Mouse (Mus musculus): Measurements from ENCODE around the gene Faf2.
"Not testable (repeated sequence)": the region's sequence is repeated elsewhere in the genome, so short reads cannot be mapped to it uniquely, and the experiment has no call there.

The Faf2 gene

GRCm38 (mm10) chr13:54607204-54607603 lies 14.4 kb upstream of the Faf2 start:
- in situ Hi-C loops (cut with MboI, MseI) = no loop called here

GRCm38 (mm10) chr13:54608002-54608401 lies 13.6 kb upstream of the Faf2 start:
- in situ Hi-C loops (cut with MboI, MseI) = no loop called here

- in situ Hi-C loops (cut with MboI, MseI) = no loop called here
These were observed 12.9 kb upstream of the Faf2 start for GRCm38 (mm10) chr13:54608666-54609065.

- in situ Hi-C loops (cut with MboI, MseI) = no loop called here
These were observed 12.3 kb upstream of the Faf2 start for GRCm38 (mm10) chr13:54609301-54609700.

- in situ Hi-C loops (cut with MboI, MseI) = no loop called here
These were observed 11.0 kb upstream of the Faf2 start for GRCm38 (mm10) chr13:54610613-54610971.

GRCm38 (mm10) chr13:54610972-54611754 lies 10.4 kb upstream of the Faf2 start, which contains the start of gene Cltb:
Gene Cltb, minus strand, starts transcription at chr13:54611344.
- in situ Hi-C loops (cut with MboI, MseI) = no loop called here

GRCm38 (mm10) chr13:54613141-54613540 lies 8.4 kb upstream of the Faf2 start:
- in situ Hi-C loops (cut with MboI, MseI) = not testable (repeated sequence)

- in situ Hi-C loops (cut with MboI, MseI) = no loop called here
These were observed 5.3 kb upstream of the Faf2 start for GRCm38 (mm10) chr13:54616307-54616706.

- in situ Hi-C loops (cut with MboI, MseI) = no loop called here
These were observed 4.6 kb upstream of the Faf2 start for GRCm38 (mm10) chr13:54616998-54617397.

- in situ Hi-C loops (cut with MboI, MseI) = no loop called here
These were observed 457 bp downstream of the Faf2 start for GRCm38 (mm10) chr13:54621960-54622521.

GRCm38 (mm10) chr13:54629128-54629527 lies 7.5 kb downstream of the Faf2 start:
- in situ Hi-C loops (cut with MboI, MseI) = no loop called here

GRCm38 (mm10) chr13:54632731-54633277 lies 11.2 kb downstream of the Faf2 start:
- in situ Hi-C loops (cut with MboI, MseI) = no loop called here

- in situ Hi-C loops (cut with MboI, MseI) = no loop called here
These were observed 13.4 kb downstream of the Faf2 start for GRCm38 (mm10) chr13:54635011-54635410.

- in situ Hi-C loops (cut with MboI, MseI) = loop anchor here (5.0 kb wide), 1 partner anchor 662 kb away; no protein-coding TSS in a partner anchor
These were observed 28.9 kb downstream of the Faf2 start for GRCm38 (mm10) chr13:54650461-54650860.

- in situ Hi-C loops (cut with MboI, MseI) = no loop called here
These were observed 39.3 kb downstream of the Faf2 start for GRCm38 (mm10) chr13:54660877-54661276.

- in situ Hi-C loops (cut with MboI, MseI) = no loop called here
These were observed 39.8 kb downstream of the Faf2 start for GRCm38 (mm10) chr13:54661358-54661757.

GRCm38 (mm10) chr13:54663999-54664398 lies 42.4 kb downstream of the Faf2 start:
- in situ Hi-C loops (cut with MboI, MseI) = no loop called here

- in situ Hi-C loops (cut with MboI, MseI) = no loop called here
These were observed 42.9 kb downstream of the Faf2 start for GRCm38 (mm10) chr13:54664509-54664908.

GRCm38 (mm10) chr13:54665062-54665461 lies 43.5 kb downstream of the Faf2 start:
- in situ Hi-C loops (cut with MboI, MseI) = no loop called here

- in situ Hi-C loops (cut with MboI, MseI) = no loop called here
These were observed 48.9 kb downstream of the Faf2 start for GRCm38 (mm10) chr13:54670491-54670890.

GRCm38 (mm10) chr13:54675895-54676590 lies 54.5 kb downstream of the Faf2 start:
- in situ Hi-C loops (cut with MboI, MseI) = no loop called here

GRCm38 (mm10) chr13:54678263-54678662 lies 56.7 kb downstream of the Faf2 start:
- in situ Hi-C loops (cut with MboI, MseI) = no loop called here

Measured in T-helper 1 cell (primary cell).